Mouse (Mus musculus) inflammation-experienced regulatory T-cells, adult 6 months (primary cell): ENCODE results near the gene Adam29. TPM values are rescaled to one million over a fixed set of nuclear protein-coding genes. Genes with fewer than 3 reads are reported as not detected.

Experiments
- ATAC-seq: one replicate; pipeline ENCODE4 v1.8.0; 2017
- polyA plus RNA-seq, 3 experiments: library from polyadenylated mRNA; unstranded; fragments of 100-300 nt; shearing (Covaris generic); gene quantifications; one replicate each; pipeline ENCODE4 v1.2.1; 2017

Gene Adam29
- not detected for polyA plus RNA-seq

DNA sequence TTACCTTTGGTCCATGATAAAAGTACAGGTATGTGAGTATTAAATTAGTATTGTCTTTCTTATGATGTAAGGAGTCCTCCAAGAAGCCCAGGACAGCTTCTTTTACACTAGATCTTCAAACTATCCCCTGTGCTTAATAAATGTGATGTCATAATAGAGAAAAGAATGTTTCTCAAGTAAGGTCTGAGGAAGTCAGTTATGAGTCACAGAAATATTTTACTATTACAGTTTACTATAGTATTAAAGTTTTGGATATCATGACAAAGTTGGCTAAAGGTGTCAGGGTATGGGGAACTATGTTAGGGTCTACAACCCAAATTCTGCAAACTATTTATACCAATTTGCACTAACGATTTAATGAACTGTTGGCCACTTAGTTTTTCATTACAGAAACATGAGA is at the start of gene Adam29:
Gene Adam29, minus strand, starts transcription at position 101 of the 400 bp plus-strand sequence.
- no peak for ATAC-seq

DNA sequence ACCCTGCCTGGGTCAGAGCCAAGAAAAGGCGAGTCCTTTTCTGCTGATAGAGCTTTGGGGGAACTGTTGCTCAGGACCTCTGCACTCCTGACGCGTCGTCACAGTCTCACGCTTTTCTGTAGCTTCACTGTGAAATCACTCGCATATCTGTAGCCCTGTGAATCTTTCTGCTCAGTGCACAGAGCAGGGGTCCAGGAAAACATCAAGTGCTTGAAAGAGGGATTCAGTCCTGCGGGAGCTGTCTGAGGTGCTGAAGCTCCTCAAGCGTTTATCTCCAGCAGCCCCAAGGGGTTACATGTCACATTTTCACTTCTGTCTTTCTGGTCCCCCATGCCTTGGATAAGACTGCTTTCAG is 33.8 kb upstream of the Adam29 start:
- ATAC-seq = no peak

DNA sequence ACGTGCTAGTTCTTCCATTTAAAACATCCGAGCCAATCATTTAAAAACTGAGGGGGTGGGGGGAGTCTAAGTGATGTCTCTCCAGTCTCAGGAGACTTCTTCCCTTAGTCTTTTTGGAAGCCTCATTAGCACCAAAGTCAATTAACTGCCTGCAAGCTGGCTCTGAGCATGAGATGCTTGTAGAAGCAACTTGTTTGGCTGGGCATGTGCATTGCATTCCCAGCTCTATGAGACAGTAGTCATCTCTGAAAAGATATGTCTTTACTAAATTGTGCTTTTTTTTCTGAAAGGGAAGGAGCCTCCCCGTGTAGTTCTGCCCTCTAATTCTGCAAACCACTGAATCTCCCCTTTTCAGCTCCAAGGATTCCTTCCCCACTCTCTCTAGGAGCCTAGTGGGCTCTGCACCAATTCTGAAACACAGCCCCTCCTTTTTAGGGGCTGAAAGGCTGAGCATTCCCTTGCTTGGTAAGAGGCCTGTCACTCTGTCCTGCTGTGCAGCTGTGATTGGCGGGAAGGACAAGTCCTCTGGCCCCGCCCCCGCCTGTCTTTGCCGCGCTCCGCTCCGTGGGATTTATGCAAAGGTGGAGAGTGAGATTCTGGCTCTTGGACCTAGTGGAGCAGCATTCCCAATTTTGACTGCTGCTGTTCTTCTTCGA is 33.2 kb upstream of the Adam29 start, which contains the start of gene Glra3:
Gene Glra3, plus strand, starts transcription at position 591 of the 656 bp plus-strand sequence.
- ATAC-seq = no peak

Other genes starting within 250 kb of the Adam29 start
- not detected for gene Glra3, start 33.5 kb upstream of the Adam29 start, polyA plus RNA-seq